Mouse (Mus musculus) testis, postnatal 10 days (tissue): ENCODE measurements around the gene Top1.
A peak's percentile ranks its signal among the peaks of the same experiment; 100 is the strongest.

Experiments used
- DNase-seq: peaks from one replicate; pipeline ENCODE4 v3.0.0; 2021; ENCODE audit warnings: low spot score

The Top1 gene

DNA sequence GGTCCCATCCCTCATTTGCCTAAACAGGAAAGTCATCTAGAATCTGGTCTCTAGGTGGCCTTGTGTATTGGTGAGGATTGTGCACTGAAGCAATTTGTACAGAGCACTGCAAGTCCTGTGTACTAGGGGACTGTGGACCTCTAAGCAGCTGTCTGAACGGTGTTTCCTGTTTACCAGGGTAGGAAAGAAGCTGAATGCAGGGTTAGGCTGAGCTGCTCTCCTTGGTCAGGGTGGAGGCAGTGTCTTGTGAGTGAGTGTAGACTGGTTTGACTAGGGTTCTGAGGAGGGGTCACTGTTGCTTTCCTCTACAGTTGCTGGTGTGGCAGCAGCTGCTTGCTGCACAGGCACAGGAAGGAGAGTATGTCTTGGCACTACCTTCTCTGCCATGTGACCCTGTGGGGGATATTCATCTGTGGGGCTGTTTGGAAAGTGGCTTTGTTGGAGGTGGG, 96.5 kb downstream of the Top1 start:
- DNase-seq: no peak

DNA sequence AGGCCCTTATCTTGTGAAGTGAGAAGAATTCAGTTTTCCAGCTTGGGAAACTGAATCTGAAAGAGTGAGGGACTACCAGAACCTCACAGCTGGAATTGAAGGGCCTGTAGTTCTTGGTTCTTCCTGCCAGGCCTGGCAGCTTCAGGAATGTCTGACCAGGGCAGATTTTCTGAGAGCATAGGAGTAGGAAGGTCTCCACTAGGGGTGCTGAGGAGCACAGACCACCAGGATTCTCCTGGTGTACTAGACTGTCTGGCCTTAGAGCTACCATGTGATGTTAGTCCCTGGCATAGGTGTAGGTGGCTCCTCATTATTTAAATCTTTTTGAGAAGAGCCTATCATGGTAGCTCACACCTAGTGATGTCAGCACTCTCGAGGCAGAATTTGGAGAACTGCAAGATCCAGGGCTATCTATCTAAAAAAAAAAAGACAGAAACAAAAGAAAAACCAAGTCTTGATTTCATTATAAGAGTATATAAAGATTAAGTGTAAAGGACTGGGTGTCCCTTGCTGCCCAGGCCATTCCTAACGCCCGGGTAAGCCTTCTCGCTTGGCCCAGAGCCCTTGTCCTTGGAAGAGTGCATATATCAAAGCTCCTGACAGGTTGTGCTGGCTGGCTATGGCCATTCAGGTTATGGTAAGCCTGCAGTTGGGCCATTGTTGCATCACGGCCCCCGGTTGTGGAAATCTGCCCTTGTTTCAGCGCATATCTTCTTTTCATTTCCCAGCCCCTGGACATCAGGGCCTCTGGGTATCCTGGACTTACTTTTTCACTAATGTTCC, 98.5 kb downstream of the Top1 start:
- DNase-seq: peak; percentile 87

DNA sequence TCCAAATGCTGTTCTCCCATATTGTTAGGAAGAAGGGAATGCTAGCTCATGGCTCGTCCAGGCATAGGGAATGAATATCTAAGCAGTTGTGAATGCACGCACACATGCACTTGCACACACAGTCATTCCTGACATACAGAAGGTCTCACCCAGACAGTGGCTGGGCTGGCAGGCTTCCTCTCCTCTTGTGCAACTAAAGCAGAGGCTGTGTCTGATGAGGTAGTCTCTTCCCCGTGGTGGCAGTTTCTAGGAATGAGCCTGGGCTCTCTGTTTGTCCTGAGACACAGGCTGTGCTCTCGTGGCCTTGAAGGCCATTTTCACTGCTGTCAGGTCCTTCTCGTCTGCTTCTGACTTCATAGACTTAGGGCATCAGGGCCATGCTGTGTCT, 99.1 kb downstream of the Top1 start:
- DNase-seq: no peak

DNA sequence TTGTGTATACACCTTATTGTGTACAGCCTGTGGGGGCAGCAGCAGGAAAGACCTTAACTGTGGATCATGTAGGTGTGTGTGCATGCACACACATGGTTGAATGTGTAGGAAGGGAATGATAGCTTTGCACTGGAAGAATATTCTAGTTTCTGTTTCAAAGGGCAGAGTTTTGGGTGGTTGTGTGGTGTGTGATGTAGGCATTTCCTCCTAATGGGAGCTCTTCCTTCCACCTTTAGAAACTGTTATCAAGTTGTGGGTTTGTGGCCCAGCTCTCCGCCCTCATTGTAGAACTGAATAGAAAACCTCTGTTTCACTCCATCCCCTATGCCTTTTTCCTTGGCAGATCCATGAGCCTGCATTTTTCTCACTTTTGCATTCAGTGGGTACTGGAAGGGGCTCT, 99.8 kb downstream of the Top1 start:
- no peak for DNase-seq

DNA sequence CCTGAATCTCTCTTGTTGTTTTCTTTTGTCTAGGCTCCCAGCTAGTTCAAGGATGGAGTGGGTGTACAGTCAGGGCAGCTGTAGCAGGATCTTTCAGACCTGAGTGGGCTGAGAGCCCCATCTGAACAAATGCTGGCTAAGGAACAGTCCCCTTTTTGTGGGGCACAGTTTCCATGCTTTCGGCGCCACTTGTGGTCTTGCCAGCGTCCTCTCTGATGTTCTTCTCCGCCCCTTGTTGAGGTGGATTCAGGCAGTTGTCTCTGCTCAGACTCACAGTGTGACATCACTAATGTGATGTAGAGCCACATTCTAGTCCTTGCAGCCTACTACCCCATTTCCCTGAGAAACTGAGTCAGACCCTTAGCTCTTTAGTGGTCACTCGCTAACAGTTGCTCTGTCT, 100.9 kb downstream of the Top1 start:
- no peak for DNase-seq

DNA sequence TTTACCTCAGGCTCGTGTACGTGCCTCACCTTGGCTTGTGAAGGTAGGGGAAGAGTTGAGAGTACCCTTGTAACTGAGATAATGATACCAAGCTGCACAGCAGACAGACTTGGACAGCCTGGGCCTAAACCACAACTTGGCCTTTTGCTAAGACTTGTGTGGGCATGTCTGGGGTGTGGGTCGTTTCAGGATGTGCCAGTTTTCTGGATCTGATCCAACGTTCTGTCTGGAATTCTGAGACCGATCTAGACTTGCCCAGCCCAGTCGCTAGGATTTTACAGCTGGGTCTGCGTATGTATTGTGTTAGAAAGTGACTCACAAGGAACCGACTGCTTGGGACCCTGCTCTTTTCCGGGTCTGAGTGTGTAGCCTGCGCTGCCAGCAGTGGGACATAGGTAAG, 101.4 kb downstream of the Top1 start:
- no peak for DNase-seq

DNA sequence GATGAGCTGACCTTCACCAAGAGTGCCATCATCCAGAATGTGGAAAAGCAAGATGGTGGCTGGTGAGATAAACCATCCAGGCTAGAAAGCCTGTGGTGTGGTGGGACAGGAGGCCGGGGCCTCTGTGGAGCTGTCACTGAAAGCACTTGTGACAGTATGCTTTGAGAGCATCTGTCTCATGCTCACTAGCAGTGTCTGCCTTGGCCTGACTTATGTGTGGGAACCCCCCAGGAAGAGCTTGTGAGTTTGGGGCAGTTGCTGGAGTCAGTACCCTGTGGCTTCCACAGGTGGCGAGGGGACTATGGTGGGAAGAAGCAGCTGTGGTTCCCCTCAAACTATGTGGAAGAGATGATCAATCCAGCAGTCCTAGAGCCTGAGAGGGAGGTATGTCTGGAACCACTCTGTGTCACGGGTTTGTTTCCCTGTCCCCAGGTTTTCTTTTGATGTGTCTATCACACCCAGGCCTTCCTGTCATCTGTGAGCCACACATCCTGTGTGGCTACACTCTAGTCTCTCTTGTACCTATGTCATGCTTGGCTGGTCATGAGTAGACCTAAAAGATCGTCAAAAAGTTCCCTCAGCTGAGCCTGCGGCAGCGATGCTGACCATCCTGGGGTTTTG, 111.0 kb downstream of the Top1 start:
- no peak for DNase-seq

DNA sequence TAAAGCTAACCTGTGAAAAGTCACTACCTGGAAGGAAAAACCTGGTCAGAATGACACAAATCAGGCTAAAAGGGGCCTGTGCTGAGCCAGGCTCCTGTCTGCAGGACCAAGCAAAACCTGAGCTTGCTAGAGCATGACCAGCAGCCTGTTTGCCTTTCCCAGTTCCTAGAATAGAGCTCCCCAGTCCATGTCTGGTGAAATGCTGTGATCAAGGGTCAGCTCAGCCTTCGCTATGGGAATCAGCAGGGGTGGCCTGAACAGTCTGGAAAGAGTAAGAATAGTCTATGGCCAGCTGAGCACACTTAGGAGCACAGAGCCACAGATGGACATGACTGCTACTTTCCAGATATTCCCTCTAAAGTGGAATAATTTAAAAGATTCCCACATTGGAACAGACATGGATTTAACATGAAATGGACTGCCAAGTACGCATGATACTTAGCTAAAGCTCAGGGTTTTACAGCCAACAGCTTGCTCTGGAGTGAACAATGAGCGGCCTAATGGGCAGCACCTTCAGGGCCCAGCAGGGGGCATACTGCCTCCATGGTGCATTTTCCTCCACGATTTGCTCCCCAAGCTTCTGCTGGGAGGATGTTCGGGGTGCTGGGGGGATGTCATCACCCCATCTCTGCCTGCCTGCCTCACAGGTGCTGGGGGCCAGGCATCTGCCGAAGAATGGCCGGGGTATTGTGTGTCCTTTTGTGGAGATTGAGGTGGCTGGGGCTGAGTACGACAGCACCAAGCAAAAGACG, 114.9 kb downstream of the Top1 start:
- DNase-seq: peak; percentile 72

DNA sequence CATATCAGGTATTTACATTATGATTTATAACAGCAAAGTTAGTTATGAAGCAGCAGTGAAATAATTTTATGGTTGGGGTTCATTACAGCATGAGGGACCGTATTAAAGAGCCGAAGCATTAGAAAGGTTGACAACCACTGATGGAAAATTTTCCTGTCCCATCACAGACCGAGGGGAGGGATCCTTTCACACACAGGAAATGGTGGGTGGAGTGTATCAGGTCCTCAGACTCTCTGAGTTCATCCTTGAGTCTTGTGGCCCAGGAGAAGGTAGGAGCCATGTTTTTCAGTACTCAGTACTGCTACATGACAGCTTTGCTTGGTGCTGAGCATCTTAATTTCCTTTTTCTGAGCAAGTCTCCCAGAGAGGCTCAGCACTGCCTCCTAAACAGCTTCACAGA, 118.1 kb downstream of the Top1 start:
- DNase-seq: no peak

DNA sequence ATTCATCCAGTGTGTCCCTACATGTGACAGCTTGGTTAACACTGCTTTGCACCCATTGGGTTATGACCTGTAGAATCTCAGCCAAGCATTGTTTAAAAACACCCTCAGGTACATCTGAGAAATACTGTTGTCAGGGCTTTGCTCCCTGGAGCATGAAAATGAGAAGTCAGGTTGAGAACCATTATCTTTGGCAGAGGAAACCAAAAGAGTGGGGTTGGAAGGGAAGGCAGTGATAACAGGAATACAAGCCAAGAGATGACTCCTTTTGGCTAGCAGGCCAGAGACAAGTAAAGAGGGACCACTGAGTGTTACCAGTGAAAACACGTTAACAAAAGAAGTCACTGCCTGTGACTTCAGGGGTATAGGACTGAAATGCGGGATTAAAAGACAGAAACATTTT, 118.7 kb downstream of the Top1 start:
- no peak for DNase-seq

DNA sequence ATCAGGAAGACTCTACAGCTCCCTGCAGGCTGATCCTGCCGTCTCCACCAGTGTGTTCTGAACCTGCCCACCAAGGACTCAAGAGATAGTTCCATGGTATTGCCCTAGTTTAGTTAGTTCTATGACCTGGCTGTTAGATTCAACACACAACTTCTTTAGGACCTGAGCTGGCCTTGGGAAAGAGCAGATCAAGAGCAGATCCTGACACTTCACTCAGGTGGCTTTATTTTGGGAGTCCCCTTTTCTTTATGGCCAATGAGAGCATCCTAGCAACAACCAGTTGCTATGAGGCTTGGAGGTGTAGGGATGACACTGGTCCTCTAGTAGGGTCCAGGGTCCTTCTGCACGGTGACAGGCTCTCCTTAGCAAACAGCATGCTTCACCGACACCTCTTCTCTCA, 119.4 kb downstream of the Top1 start:
- DNase-seq: no peak

DNA sequence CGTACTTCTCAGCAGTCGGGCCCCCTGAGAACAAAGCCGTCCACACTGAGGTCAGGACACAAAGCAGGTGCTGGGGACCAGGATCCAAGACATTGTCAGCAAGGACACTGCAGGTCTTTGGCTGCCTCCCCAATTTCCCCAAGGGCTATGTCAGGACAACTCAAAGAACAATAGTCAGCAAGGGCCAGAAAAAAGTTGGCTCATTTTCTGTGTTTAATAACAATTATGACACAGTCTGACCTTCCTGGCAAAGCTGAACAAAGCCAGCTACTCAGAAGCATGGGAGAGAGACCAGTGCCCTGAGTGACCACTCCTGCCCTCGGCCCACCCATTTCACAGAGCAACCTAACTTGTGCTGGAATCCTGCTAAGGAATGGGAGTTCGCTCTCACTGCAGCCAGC, 120.7 kb downstream of the Top1 start:
- DNase-seq: peak; percentile 73

DNA sequence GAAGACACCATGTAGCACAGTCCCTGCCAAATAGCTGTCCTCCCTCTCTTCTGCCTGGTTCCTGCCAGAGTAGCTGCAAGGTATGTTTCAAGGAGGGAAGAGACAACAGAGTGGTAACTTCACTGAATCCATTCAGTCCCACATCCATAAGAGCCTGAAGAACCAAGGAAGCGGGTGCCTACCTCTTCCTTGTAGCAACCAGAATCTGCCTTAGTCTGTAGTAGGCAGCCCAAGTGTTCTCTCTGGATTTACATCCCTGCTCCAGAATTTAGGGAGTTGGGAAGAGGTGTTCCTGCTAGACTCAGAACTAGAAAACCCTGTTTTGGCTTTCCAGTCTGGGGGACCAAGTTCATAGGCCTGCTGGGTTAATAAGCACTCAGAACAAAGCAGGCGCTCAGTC, 121.5 kb downstream of the Top1 start:
- DNase-seq: no peak

DNA sequence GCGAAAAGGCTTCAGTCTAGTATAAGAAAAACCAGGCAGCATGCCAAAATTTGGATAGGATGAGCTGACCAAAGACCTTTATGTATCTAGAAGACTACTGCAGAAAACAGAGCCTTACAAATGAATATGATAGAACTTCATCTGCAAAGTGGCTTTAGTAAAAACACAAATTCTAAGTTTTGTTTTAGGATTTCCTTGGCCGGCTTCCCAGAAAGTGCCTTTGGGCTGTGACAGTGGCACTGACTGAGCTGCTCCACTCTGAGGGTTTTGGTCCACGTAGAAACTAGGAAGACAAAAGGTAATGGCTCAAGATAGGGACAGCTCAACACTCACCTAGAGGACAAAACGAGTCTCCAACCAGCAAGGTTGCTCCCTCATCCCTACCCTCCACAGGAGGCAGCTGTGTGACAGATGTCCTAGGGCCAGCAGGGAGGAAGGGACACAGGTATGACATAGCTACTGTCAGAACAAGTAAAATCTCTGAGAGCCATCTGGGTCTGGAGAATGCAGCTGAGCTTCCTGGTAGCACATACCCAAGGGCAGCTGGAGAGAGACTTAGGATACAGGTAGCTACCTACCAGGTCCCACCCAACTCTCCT, 122.5 kb downstream of the Top1 start:
- DNase-seq: no peak

DNA sequence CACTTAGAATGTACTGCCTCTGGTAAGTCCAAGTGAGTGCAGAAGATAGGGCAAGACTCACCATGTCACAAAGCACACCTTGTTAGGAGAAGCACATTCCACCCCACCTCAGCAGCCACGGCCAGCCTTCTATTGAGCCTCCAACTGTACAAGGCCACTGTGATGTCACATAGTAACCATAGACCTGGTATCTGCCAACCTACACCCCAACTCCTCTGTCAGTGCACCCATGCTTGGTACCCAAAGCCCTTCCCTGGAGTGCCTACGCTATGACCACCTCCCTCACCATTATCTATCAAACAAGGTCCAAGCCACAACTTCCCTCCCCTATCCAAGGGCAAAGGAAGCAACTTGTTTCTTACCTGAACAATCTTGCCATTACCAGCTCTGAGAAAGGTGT, 123.3 kb downstream of the Top1 start:
- no peak for DNase-seq

DNA sequence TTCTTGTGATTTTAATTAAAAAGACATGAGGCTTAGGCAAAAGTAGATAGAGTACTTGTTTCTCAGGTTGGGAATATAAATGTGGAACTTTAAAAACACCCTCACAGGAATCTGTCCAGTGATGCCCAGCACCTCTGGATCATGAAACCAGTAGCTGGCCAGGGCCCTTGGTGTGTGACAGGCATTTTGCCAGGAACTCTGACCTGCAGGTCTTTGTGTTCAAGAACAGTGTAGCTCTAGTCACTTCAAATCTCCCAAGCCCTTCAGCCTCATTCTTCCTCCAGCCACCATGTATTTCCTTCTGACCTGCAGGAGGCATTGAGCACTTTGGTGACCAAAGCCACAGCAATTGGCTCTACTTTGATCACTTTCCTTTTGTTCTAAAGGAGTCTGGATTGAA, 124.7 kb downstream of the Top1 start:
- no peak for DNase-seq

DNA sequence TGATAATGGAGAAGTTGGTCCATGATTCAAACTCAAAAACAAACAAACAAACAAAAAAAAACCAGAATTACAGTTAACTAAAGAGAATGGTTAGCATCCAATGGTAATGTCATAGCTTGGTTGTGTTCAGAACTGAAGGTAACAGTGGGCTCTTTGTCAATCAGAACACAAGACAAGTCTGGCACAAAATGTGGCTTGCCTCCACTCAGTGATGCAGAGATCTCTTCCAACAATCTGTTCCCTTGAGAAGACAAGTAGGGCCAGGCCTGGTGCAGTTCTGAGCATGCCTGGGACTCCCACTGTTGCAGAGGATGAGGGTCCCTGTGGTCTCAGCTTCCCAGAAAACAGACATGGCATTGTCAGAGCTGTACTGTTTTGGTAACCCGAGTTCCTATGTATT, 125.2 kb downstream of the Top1 start:
- no peak for DNase-seq

DNA sequence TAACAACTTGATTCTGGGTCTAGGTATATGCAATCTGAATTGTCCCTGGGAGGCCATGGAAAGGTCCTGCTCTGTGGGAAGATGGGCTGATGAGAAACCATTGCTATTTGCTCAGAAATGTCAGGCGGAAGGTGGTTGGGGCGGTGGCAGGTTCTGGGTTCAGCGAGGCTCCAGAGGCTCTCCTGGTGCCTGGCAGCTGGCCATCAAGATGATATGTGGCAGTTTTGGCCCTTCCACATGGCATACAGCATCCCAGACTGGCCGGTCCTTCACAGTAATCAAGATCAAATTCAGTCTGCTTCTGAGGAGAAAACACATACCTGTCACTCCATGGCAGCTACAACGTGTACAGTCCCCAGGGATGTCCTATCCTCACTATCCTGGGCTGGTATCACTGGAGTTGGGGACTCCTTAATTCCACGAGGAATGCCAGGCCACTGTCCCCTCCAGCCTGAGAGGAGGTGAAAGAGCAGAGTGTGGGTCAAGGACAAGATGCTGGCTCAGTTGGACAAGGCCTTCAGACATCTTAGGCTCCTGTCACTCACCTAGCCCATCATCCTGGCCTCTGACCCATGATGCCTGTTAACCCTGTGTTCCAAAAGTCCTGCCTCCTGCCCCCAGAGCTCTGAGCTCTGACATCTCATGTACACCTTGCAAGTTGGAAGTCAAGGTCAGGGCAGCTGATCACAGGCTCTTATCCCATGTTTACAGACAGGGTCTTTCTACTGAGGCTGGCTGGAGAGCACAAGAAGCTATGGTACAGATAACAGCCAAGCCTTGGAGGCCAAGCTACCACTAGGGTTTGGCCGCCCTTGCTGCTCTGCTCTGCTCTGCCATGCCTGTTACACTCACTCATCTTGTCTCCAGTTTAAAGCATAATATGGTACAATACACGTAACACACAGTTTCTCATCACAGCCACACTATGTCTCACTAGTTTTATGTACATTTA, 125.9 kb downstream of the Top1 start:
- no peak for DNase-seq
